Mouse (Mus musculus) megakaryocyte progenitor cell, adult 5-6 weeks (primary cell): Measurements from ENCODE around the gene Cdiptos. TPM values are rescaled to one million over a fixed set of nuclear protein-coding genes. Genes with fewer than 3 reads are reported as not detected.

Experiments
- ATAC-seq: replicated peaks from 2 replicates; pipeline ENCODE4 v1.8.0; 2016; ENCODE audit warnings: mild to moderate bottlenecking, moderate TSS enrichment, inconsistent platforms; ENCODE audit not compliant: poor library complexity
- total RNA-seq, 2 experiments: library from RNA; stranded (forward) in 1 of 2; stranded (reverse) in 1 of 2; fragments of 157-497, 149-512 nt in 1 of 2; fragments of 200-1000 nt in 1 of 2; gene quantifications; 2 replicates each; pipeline versions ENCODE4 v1.2.3 to v1.2.4; 2015 to 2017

Gene Cdiptos
- total RNA-seq, 2 experiments from 2014 or later = 0.62 to 4.3 TPM

GRCm38 (mm10) chr7:127014993-127015392 is 39.1 kb upstream of the Cdiptos start:
- ATAC-seq = no peak

- ATAC-seq = peak; percentile 35
Measured at GRCm38 (mm10) chr7:127014320-127014719, 38.4 kb upstream of the Cdiptos start, which contains the start of gene Mvp. Gene Mvp (minus strand): TSS chr7:127014621.

GRCm38 (mm10) chr7:127013385-127013784 is 37.5 kb upstream of the Cdiptos start:
- no peak for ATAC-seq

GRCm38 (mm10) chr7:127012845-127013244 is 36.9 kb upstream of the Cdiptos start:
- ATAC-seq = no peak

GRCm38 (mm10) chr7:127012374-127012773 is 36.5 kb upstream of the Cdiptos start:
- ATAC-seq = no peak

GRCm38 (mm10) chr7:127011717-127012116 is 35.8 kb upstream of the Cdiptos start:
- ATAC-seq = no peak

GRCm38 (mm10) chr7:127011051-127011450 is 35.2 kb upstream of the Cdiptos start:
- no peak for ATAC-seq

- ATAC-seq = no peak
Measured at GRCm38 (mm10) chr7:127009307-127010085, 33.6 kb upstream of the Cdiptos start.

- ATAC-seq = peak; percentile 94
Measured at GRCm38 (mm10) chr7:127008239-127009019, 32.5 kb upstream of the Cdiptos start.

- ATAC-seq = no peak
Measured at GRCm38 (mm10) chr7:127007313-127008024, 31.6 kb upstream of the Cdiptos start.

GRCm38 (mm10) chr7:127004122-127004875 is 28.4 kb upstream of the Cdiptos start:
- no peak for ATAC-seq

GRCm38 (mm10) chr7:127003620-127004019 is 27.7 kb upstream of the Cdiptos start:
- ATAC-seq = no peak

GRCm38 (mm10) chr7:126999568-126999967 is 23.7 kb upstream of the Cdiptos start:
- no peak for ATAC-seq

GRCm38 (mm10) chr7:126996449-126996848 is 20.6 kb upstream of the Cdiptos start:
- ATAC-seq = no peak

- ATAC-seq = no peak
Measured at GRCm38 (mm10) chr7:126988816-126989215, 12.9 kb upstream of the Cdiptos start.

- ATAC-seq = peak; percentile 74
Measured at GRCm38 (mm10) chr7:126986319-126986718, 10.4 kb upstream of the Cdiptos start.

GRCm38 (mm10) chr7:126984667-126985444 is 9.0 kb upstream of the Cdiptos start:
- no peak for ATAC-seq

GRCm38 (mm10) chr7:126983113-126983512 is 7.2 kb upstream of the Cdiptos start:
- no peak for ATAC-seq

GRCm38 (mm10) chr7:126982054-126982453 is 6.2 kb upstream of the Cdiptos start:
- no peak for ATAC-seq

- ATAC-seq = no peak
Measured at GRCm38 (mm10) chr7:126981601-126982000, 5.7 kb upstream of the Cdiptos start.
